Mouse (Mus musculus) liver, embryonic 18 days (tissue): ENCODE measurements around the gene Zbtb21. TPM values are rescaled to one million over a fixed set of nuclear protein-coding genes. Genes with fewer than 3 reads are reported as not detected.

Experiments used
- polyA plus RNA-seq: library from polyadenylated mRNA; depleted of rRNA; stranded (reverse); fragments of >200 nt; gene quantifications from 2 replicates; pipeline ENCODE4 v1.2.3, GENCODE M21; 2012; rRNA removed

Gene Zbtb21
- 4.0 and 4.7 TPM in 2 replicates for polyA plus RNA-seq

GRCm38 (mm10) chr16:97962151-97962948 is at the start of gene Zbtb21, which contains the start of gene C2cd2:
Zbtb21 (minus strand) TSS chr16:97962622.
C2cd2 (minus strand) TSS chr16:97962598.

DNA sequence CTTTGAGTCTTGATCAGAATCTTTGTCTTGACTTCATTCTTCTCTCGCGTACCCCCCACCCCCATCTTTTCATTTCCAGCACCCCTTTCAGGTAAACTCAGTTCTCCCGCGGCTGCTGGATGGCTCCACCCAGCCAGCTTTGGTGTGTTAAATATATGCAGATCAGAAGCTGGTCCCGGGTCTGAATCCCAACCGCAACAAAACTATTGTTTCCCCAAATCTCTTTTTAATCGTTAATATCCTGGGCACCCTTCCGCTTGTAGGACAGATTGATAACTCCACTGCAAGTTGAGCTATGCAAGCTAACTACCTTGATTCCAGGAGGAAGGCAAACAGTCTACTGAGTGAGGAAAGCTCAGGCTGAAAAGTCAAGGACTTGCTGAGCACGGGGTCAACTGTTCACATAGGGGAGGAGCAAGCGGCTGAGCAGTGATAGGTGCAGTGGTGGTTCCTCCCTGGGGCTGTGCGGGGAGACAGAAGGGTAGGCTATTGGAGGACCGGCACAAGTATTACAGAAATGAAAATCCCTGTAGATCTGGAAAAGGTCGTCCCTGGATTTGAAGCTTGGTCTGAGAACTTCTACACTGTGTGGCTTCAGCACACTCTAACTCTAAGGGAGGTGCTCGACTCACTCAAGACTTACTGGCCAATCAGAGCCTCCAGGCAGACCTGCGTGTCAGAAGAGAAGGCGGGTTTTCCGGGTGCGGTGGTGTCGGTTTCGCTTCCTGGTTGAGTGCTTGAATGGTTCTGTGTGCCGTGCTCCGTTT is 34.4 kb upstream of the Zbtb21 start, which contains the start of gene B230307C23Rik:
B230307C23Rik (plus strand) TSS at position 700 of the 767 bp plus-strand sequence.

Other genes with a start within 250 kb of the Zbtb21 start
- 2.1 and 2.2 TPM in 2 replicates for gene Ripk4, start 198.8 kb downstream of the Zbtb21 start, polyA plus RNA-seq
- gene Prdm15, start 110.8 kb downstream of the Zbtb21 start, polyA plus RNA-seq: 3.3 and 4.1 TPM in 2 replicates
- 4.1 and 4.3 TPM in 2 replicates for gene C2cd2, start within 50 bp of the Zbtb21 start, polyA plus RNA-seq
- 4.7 and 5.1 TPM in 2 replicates for gene B230307C23Rik, start 34.7 kb upstream of the Zbtb21 start, polyA plus RNA-seq
- 2.4 and 2.6 TPM in 2 replicates for gene A630089N07Rik, start 119.8 kb upstream of the Zbtb21 start, polyA plus RNA-seq